Mouse (Mus musculus) thymus, postnatal 25 days (tissue): ENCODE data around the gene Tecta.

ENCODE experiments used
- DNase-seq: peaks from one replicate; pipeline ENCODE4 v3.0.0; 2022

Tecta gene

DNA sequence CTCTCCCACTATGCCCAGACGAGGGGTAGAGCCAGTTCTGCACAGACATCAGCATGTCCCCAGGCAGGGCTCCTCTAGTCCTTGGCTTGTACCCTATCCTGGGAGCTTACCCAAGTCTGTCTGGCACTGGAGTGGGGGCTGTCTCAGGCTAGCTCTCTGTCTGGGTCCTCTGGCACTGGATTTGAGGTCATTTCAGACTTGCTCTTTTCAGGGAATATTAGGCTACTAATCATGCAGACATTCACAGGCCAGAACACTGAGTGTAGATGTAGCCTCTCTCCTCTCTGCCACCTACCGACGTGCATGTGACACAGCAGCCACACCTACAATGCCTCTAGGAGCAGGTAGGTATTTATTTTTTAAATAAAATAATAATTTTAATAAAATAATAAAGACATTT lies 82.4 kb downstream of the Tecta start:
- no peak for DNase-seq

DNA sequence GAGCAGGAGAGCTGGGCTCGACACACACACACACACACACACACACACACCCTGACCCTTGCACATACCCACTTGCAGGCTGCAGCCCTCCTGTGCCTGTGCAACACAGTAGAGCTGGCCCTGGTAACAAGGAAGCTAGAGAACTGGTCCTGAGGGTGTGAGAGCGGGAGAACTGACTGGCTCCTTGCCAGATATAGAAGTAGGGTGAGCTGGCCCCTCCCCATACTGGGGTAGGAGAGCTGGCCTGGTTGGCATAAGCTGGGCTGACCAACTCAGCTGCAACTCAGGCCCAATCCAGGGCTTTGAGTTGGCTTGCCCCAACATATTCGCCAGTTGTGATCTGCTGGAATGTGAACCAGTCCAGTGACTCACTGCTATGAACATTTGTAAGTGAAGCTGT lies 83.9 kb downstream of the Tecta start:
- no peak for DNase-seq

GRCm38 (mm10) chr9:42314959-42315358 lies 84.8 kb downstream of the Tecta start:
- no peak for DNase-seq

GRCm38 (mm10) chr9:42314388-42314787 lies 85.3 kb downstream of the Tecta start:
- DNase-seq = no peak

GRCm38 (mm10) chr9:42313872-42314271 lies 85.9 kb downstream of the Tecta start:
- no peak for DNase-seq

DNA sequence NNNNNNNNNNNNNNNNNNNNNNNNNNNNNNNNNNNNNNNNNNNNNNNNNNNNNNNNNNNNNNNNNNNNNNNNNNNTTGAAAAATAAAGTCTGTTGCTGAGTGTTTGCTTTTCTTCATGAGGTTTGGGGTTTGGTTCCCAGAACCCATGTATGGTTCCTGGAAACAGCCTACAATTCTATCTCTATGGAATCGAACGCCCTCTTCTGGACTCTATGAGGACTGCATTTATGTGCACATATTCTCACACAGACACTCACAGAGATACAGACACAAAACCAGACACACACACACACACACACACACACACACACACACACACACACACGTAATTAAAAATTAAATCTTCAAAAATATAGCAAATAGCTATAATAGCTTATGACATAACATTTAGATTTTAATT lies 88.4 kb downstream of the Tecta start:
- DNase-seq = no peak

DNA sequence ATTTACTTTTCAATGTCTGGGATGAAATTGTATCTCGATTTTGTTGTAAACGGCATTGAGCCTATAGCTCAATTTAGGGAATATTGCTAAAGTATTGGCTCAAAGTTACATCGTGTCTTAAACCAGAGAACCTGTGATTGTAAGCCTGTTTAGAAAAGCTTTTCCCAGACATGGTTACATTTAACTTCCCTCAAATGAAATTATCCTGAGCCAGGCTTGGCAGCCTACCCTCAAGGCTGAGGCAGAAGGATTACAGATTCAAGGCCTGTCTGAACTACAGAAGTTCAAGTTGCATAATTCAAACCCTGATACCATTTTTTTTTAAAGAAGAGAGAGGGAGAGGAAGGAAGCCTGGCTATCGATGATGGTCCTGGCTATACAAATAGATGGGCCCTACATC lies 95.8 kb downstream of the Tecta start:
- DNase-seq = no peak

DNA sequence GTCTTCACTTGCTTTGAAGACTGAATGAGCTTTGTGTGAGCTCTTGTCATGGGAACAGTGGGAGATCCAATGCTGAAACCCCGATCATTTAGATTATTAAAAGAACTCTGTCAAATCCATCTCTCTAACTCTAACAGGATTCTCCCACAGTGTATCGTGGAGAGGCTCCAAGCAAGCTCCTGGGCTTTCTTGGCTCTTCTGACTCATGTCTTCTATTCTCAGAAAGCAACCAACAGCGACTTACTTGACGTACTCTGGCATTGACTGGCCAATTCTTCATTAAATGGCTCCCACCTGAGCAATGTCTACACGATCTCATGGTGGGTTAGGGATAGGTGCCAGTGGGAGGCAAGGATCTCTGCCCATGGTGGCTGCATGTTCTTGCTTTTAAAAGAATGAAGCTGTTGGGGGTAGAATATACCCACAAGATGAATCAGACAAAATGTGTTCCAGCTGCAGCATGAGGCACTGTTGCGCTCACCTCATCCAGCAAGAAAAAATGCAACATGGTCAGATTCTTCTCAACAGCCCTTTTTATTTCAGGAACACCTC lies 98.6 kb downstream of the Tecta start:
- no peak for DNase-seq

DNA sequence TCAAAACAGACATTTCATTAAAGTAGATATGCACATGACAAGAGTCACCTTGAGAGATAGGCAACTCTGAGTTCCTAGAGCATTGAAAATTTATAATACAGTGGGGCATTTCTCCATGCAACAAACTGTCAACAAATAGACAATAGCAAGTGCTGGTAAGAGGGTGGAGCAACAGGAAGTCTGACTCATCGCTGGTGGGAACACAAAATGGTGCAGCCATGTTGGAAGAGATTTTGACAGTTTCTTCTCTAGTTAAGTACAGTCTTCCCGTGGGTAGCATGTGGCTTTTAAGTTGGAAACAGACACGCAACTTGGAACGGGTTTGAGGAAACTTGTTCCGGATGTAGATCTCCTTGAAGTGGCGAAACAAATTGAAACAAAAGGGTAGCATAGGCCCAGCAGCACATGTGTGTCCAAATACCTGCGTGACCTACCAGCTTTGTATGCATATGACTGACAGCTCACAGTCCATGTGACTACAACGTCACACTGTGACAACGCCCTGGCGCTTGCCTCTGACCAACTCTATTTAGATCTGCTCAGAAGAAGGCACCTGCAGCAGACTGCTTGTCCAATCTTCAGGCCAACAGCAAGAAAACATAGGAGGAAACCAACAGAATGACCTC lies 103.3 kb downstream of the Tecta start:
- DNase-seq = no peak

DNA sequence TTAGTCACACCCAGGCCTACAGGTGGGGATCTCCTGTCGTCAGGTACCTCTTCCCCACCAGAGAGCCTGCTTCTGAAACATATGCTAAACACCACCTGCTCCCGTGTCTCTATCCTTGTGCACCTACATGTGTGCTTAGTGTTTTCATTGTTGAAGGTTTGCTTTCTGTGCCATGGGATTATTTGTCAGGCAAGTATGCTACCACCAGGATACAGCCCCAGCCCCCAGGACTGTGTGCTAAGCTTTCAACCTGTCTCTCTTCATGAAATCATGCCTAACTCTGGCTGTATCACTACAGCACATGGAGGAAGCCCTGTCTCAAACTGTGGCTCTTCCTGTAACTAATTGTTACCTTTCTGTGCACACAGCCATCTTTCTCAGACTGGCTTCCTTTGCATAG lies 105.6 kb downstream of the Tecta start:
- DNase-seq = no peak

DNA sequence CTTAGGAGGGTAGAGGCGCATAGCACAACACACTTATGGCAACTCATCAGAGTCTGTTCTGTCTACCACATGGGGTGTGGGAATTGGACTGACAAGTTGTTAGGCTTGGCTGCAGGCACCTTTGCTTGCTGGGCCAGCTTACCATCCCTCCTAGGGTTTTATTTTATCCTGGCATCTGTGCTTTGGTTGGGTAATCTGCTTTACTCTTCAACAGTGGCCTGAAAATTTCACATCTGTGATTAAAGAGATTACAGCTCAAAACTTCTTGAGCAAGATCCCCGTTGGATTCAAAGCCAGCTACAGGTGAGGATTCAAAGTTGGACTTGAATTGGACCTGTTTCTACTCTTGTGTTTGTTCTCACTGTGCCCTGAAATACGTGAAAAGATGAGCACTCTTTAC lies 106.1 kb downstream of the Tecta start:
- no peak for DNase-seq

DNA sequence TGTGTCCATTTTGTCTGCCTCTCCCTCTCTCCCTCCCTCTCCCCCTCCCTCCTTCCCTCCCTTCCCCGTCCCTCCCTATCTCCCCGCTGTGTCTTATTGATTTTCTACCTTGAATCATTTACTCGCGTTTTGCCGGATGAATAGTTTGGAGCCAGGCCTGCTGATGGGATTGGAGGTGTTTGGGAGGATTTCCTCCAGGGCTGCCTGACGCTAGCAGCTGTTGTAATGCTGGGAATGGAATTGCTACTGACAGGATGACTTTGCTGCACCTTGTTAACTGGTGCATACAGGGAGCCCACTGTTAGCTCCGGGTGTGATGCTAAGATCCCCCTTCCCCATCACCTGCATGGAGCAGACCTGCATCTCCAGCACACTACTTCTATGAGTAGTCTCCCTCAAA lies 106.7 kb downstream of the Tecta start:
- no peak for DNase-seq

GRCm38 (mm10) chr9:42279676-42280075 lies 120.1 kb downstream of the Tecta start:
- no peak for DNase-seq
